Mouse (Mus musculus): ENCODE results near the gene Dnah8. TPM values are rescaled to one million over a fixed set of nuclear protein-coding genes. Genes with fewer than 3 reads are reported as not detected.

Dnah8 gene
- polyA plus RNA-seq, 1 experiment from 2014 or later, result 6.1 TPM

GRCm38 (mm10) chr17:30635367-30635766 lies 11.2 kb downstream of the Dnah8 start:
- Histone ChIP-seq H3K4me3 (peak overlapping the region; percentile 29), H3K4me1 (no peaks in the 10 kb centered on the region), H3K36me3 (no peaks in the 10 kb centered on the region), H3K9me3 (no peaks in the 10 kb centered on the region), H3K9ac (no peak overlapping the region; the same call in 1 of the 2 replicates), H3K4me2 (peak overlapping the region; percentile 44), H3K27ac (no peak overlapping the region), H3K27me3 (no peaks in the 10 kb centered on the region)
- peak; percentile 46; the same call in 1 of the 2 replicates for ATAC-seq (ENCODE audit: borderline replicate concordance, extremely low read depth, low FRiP score, low TSS enrichment)
- WGBS, result 14% methylated on average over 17 of the region's 17 CpGs

DNA sequence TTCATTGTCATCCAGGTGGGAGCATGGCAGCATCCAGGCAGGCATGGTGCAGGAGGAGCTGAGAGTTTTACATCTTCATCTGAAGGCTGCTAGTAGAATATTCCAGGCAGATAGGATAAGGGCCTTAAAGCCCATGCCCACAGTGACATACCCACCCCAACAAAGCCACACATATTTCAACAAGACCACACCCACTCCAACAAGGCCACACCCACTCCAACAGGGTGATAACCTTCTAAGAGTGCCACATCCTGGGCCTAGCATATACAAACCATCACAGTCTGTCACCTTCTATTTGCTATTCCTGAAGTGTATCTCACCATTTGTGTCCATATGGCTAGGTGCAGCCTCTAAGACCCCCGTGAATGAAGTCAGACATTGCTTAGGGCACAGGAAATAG lies 13.6 kb downstream of the Dnah8 start:
- WGBS, result 31% methylated on average over 1 of the region's 1 CpGs
- no peak overlapping the region for H3K4me2 ChIP-seq
- ATAC-seq (ENCODE audit: borderline replicate concordance, extremely low read depth, low FRiP score, low TSS enrichment), result no peak

DNA sequence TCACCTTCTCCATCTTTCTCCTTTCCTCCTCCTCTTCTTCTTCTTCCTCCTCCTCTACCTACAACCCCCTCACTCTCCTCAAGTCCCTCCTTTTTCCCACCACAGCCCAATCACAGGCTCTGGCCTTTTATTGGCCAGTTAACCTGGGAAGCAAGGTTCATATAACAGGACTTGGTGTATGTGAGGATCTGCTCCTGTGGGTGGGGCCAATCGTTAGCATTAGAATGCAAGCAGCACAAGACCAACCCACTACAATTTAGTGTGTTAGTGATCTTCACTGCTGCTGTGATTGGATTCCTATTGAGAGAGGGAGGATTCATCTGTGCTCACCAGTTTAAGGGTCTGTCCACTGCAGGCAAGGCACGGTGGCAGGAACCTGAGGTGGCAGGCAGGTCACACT lies 14.8 kb downstream of the Dnah8 start:
- Histone ChIP-seq H3K9me3 (no peaks in the 10 kb centered on the region), H3K9ac (no peak overlapping the region), H3K36me3 (no peaks in the 10 kb centered on the region), H3K4me3 (no peak overlapping the region), H3K4me2 (no peak overlapping the region), H3K27ac (no peak overlapping the region), H3K4me1 (no peaks in the 10 kb centered on the region), H3K27me3 (no peaks in the 10 kb centered on the region)
- ATAC-seq (ENCODE audit: borderline replicate concordance, extremely low read depth, low FRiP score, low TSS enrichment), result no peak
- WGBS, result 48% methylated on average over 2 of the region's 2 CpGs

More for the DNA sequence above, 13.6 kb downstream of the Dnah8 start:
- Histone ChIP-seq H3K36me3 (no peaks in the 10 kb centered on the region), H3K27ac (no peak overlapping the region), H3K9ac (no peak overlapping the region), H3K27me3 (no peaks in the 10 kb centered on the region), H3K9me3 (no peaks in the 10 kb centered on the region), H3K4me1 (no peaks in the 10 kb centered on the region), H3K4me3 (no peak overlapping the region)

- 81% methylated on average over 5 of the region's 5 CpGs for WGBS
- no peak for ATAC-seq (ENCODE audit: borderline replicate concordance, extremely low read depth, low FRiP score, low TSS enrichment)
- Histone ChIP-seq H3K4me2 (no peak overlapping the region), H3K4me3 (no peak overlapping the region), H3K9ac (no peak overlapping the region), H3K27me3 (no peaks in the 10 kb centered on the region), H3K4me1 (no peaks in the 10 kb centered on the region), H3K36me3 (no peaks in the 10 kb centered on the region), H3K27ac (no peak overlapping the region), H3K9me3 (no peaks in the 10 kb centered on the region)
Measured at GRCm38 (mm10) chr17:30640896-30641295, 16.7 kb downstream of the Dnah8 start.

DNA sequence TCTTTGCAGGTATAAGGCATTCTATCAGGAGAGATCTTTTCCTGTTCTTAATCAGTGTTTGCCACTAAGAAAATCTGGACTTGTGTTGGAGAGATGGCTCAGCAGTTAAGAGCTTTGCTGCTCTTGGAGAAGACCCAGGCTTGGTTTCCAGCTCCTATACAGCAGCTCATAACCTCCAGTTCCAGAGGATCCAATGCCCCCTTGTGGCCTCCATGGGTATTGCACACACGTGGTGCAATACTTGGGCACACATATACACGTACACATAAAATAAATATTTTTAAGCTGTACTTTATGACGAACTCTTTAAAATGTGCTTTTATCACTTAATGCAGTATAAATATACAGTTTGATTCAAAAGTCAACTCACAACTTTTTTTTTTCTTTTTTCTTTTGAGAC lies 24.6 kb downstream of the Dnah8 start:
- H3K9me3 ChIP-seq, result no peaks in the 10 kb centered on the region
- no peaks in the 10 kb centered on the region for H3K27me3 ChIP-seq
- no peaks in the 10 kb centered on the region for H3K36me3 ChIP-seq
- no peak overlapping the region for H3K4me3 ChIP-seq
- 96% methylated on average over 3 of the region's 3 CpGs for WGBS
- H3K4me2 ChIP-seq, result no peak overlapping the region
- H3K27ac ChIP-seq, result no peak overlapping the region
- no peak overlapping the region for H3K9ac ChIP-seq
- no peaks in the 10 kb centered on the region for H3K4me1 ChIP-seq
- no peak for ATAC-seq (ENCODE audit: borderline replicate concordance, extremely low read depth, low FRiP score, low TSS enrichment)

GRCm38 (mm10) chr17:30653010-30653409 lies 28.9 kb downstream of the Dnah8 start:
- H3K9me3 ChIP-seq, result no peaks in the 10 kb centered on the region
- H3K27ac ChIP-seq, result no peak overlapping the region
- no peak overlapping the region for H3K4me3 ChIP-seq
- no peaks in the 10 kb centered on the region for H3K4me1 ChIP-seq
- H3K4me2 ChIP-seq, result no peak overlapping the region
- ATAC-seq (ENCODE audit: borderline replicate concordance, extremely low read depth, low FRiP score, low TSS enrichment), result no peak
- H3K27me3 ChIP-seq, result no peaks in the 10 kb centered on the region
- no peak overlapping the region for H3K9ac ChIP-seq
- WGBS, result 95% methylated on average over 6 of the region's 6 CpGs
- H3K36me3 ChIP-seq, result no peaks in the 10 kb centered on the region

GRCm38 (mm10) chr17:30657530-30658151 lies 33.5 kb downstream of the Dnah8 start:
- H3K4me3 ChIP-seq, result peak overlapping the region; percentile 32
- H3K4me2 ChIP-seq, result peak overlapping the region; percentile 55
- H3K9me3 ChIP-seq, result no peaks in the 10 kb centered on the region
- peak overlapping the region; percentile 86 for H3K27ac ChIP-seq
- no peaks in the 10 kb centered on the region for H3K27me3 ChIP-seq
- peaks cover 6% of the 10 kb centered on the region; the same call in 1 of the 2 replicates for H3K4me1 ChIP-seq
- ATAC-seq (ENCODE audit: borderline replicate concordance, extremely low read depth, low FRiP score, low TSS enrichment), result no peak; the same call in 1 of the 2 replicates
- WGBS, result 37% methylated on average over 8 of the region's 8 CpGs
- 0 out of 2 replicates have a peak overlapping the region, but pooled peaks have one; percentile 12 for H3K9ac ChIP-seq
- no peaks in the 10 kb centered on the region for H3K36me3 ChIP-seq

- Histone ChIP-seq H3K27ac (peak overlapping the region; percentile 86), H3K9me3 (no peaks in the 10 kb centered on the region), H3K9ac (0 out of 2 replicates have a peak overlapping the region, but pooled peaks have one; percentile 12), H3K4me1 (peaks cover 6% of the 10 kb centered on the region; the same call in 1 of the 2 replicates), H3K4me3 (peak overlapping the region; percentile 32), H3K27me3 (no peaks in the 10 kb centered on the region), H3K4me2 (peak overlapping the region; percentile 55), H3K36me3 (no peaks in the 10 kb centered on the region)
- 6% methylated on average over 13 of the region's 13 CpGs for WGBS
- peak; percentile 93 for ATAC-seq (ENCODE audit: borderline replicate concordance, extremely low read depth, low FRiP score, low TSS enrichment)
Measured at GRCm38 (mm10) chr17:30658152-30658544, 34.0 kb downstream of the Dnah8 start.

DNA sequence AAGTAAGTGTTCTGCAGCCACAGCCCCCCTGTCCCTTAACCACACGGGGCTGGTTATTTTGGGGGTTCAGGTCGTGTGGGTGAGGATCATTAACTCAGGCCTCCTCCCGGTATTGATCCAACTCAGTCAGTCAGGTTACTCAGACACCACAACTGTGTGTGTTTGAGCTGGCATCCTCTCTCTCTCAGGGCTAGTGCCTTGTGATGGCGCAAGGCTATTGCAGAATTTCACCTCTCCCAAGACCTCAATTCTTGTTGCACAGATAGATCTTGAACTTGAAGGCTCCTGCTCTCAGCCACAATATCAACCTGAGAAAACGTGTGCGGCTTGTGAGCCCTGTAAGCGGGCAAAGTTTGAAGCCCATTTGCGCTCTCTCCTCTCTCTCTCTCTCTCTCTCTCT lies 38.0 kb downstream of the Dnah8 start:
- Histone ChIP-seq H3K4me2 (no peak overlapping the region), H3K36me3 (no peaks in the 10 kb centered on the region), H3K4me1 (peaks cover 6% of the 10 kb centered on the region; the same call in 1 of the 2 replicates), H3K9ac (no peak overlapping the region), H3K27me3 (no peaks in the 10 kb centered on the region), H3K9me3 (no peaks in the 10 kb centered on the region), H3K4me3 (no peak overlapping the region), H3K27ac (no peak overlapping the region)
- WGBS, result 71% methylated on average over 8 of the region's 8 CpGs
- no peak for ATAC-seq (ENCODE audit: borderline replicate concordance, extremely low read depth, low FRiP score, low TSS enrichment)

DNA sequence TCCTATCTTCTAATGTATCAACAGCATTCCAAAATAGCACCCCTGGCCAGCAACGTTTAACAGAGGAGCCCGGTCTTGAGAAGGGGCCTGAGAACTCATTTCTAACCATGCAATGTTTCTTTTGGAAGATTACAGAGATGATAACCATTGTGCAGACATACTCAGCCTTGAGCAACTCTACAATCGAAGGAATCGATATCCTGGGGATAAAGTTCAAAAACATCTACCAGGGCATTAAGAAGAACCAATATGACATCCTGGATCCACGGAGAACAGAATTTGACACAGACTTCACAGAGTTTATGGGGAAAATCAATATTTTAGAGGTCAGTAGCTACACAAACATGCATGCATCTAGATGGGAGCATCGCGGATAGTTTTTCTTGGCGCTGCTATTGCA lies 39.0 kb downstream of the Dnah8 start:
- H3K9ac ChIP-seq, result no peak overlapping the region
- no peak for ATAC-seq (ENCODE audit: borderline replicate concordance, extremely low read depth, low FRiP score, low TSS enrichment)
- no peaks in the 10 kb centered on the region for H3K36me3 ChIP-seq
- no peaks in the 10 kb centered on the region for H3K27me3 ChIP-seq
- no peak overlapping the region for H3K27ac ChIP-seq
- H3K4me2 ChIP-seq, result no peak overlapping the region
- no peaks in the 10 kb centered on the region for H3K9me3 ChIP-seq
- H3K4me1 ChIP-seq, result peaks cover 6% of the 10 kb centered on the region; the same call in 1 of the 2 replicates
- H3K4me3 ChIP-seq, result no peak overlapping the region
- 87% methylated on average over 8 of the region's 8 CpGs for WGBS

GRCm38 (mm10) chr17:30664856-30665255 lies 40.7 kb downstream of the Dnah8 start:
- no peaks in the 10 kb centered on the region for H3K27me3 ChIP-seq
- 73% methylated on average over 5 of the region's 5 CpGs for WGBS
- ATAC-seq (ENCODE audit: borderline replicate concordance, extremely low read depth, low FRiP score, low TSS enrichment), result no peak

DNA sequence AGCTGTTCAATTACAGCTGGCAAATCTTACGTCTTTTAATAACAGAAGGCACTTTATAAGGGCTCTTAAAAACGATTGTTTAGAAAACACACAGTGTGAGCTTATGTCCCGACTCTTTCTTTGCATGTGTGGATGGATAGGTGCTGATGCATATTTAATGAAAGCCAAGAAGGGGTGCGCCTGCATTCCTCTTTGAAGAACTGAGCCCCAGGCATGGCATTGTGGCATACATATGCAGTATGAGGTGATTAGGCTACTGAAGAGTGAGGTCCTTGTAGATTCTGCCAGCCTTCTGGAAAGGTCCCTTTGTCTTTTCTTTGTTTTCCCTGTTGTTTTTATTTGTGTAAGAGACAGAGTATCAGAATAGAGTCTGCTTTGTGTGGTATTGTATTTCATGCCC lies 48.4 kb downstream of the Dnah8 start:
- no peak overlapping the region for H3K9ac ChIP-seq
- H3K27ac ChIP-seq, result no peak overlapping the region
- H3K36me3 ChIP-seq, result no peaks in the 10 kb centered on the region
- H3K9me3 ChIP-seq, result no peaks in the 10 kb centered on the region
- no peaks in the 10 kb centered on the region for H3K4me1 ChIP-seq
- no peaks in the 10 kb centered on the region for H3K27me3 ChIP-seq
- no peak for ATAC-seq (ENCODE audit: borderline replicate concordance, extremely low read depth, low FRiP score, low TSS enrichment)
- WGBS, result 79% methylated on average over 4 of the region's 4 CpGs
- H3K4me2 ChIP-seq, result no peak overlapping the region
- no peak overlapping the region for H3K4me3 ChIP-seq

More at GRCm38 (mm10) chr17:30664856-30665255, 40.7 kb downstream of the Dnah8 start:
- no peaks in the 10 kb centered on the region for H3K36me3 ChIP-seq
- H3K27ac ChIP-seq, result no peak overlapping the region
- no peaks in the 10 kb centered on the region for H3K9me3 ChIP-seq
- no peak overlapping the region for H3K4me2 ChIP-seq
- H3K4me3 ChIP-seq, result no peak overlapping the region
- no peaks in the 10 kb centered on the region for H3K4me1 ChIP-seq
- H3K9ac ChIP-seq, result no peak overlapping the region
